9 mouse cellular contexts compared by ENCODE assay signal in the genomic region with DNA sequence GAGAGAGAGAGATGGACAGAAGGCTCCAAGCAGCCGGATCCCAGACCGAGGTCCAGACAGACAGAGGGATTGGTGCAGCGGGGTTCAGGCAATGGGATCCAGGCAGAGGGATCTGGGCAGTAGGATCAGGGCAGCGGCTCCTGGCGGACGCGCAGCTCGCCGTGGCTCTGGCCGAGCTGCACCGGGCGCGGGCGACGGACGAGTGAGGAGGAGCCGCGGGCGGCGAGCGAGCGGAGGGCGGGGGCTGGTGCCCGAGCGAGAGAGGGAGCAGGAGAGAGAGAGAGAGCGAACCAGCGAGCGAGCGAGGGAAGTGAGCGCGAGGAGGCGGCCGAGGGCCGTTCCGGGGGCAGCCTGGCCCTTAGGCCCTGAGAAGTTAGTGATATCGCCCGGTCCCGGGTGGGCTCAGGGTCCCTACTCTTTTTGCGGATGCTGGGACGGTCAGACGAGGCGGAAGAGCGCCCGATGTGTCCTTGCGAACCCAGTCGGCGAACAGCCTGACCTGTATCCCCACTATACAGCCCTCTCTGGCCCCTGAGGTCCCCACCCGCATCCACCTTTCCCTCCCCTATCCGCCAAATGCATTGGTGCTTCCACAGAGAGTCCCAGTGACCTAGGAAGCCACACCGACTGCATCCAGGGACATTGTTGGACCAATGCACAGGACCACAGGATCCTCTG. TPM values are rescaled to one million over a fixed set of nuclear protein-coding genes. Genes with fewer than 3 reads are reported as not detected.
A peak's percentile ranks its signal among the peaks of the same experiment; 100 is the strongest.
DNase-seq lines count a peak whose midpoint lies in the region; ATAC-seq and TF ChIP-seq lines count a peak whose summit lies in the region.
"Had no signal": no experiment of that assay in that cellular context is flagged by ENCODE, and none has a peak within 500 bp of the region (broad histone marks: within the 10 kb centered on the region; RNA-seq: fewer than 3 reads in every experiment).

Sez6l (minus strand) TSS at position 193 of the 678 bp plus-strand sequence.

- peak within 1 kb of the TSS; percentile 56 for H3K4me3 ChIP-seq in embryonic facial prominence, embryonic 10.5 days
- H3K4me3 ChIP-seq in midbrain, embryonic 11.5 days (ENCODE audit: low read depth, low read length) = peak within 1 kb of the TSS; percentile 48
- peak within 1 kb of the TSS; percentile 28 for H3K4me3 ChIP-seq in stomach, postnatal 0 days (ENCODE audit: low read depth, low read length)

- peaks cover 91% of the 10 kb centered on the region for H3K27me3 ChIP-seq in embryonic facial prominence, embryonic 10.5 days (replicated peaks; ENCODE audit: low read depth, poor library complexity, severe bottlenecking)
- H3K27me3 ChIP-seq in midbrain, embryonic 11.5 days (ENCODE audit: control insufficient read depth, insufficient read depth, low read length) = peaks cover 32% of the 10 kb centered on the region
- H3K27me3 ChIP-seq in stomach, postnatal 0 days (ENCODE audit: control insufficient read depth, insufficient read depth, low read length) = peaks cover 7% of the 10 kb centered on the region; the same call in 1 of the 2 replicates

- TF ChIP-seq EP300 in stomach, postnatal 0 days (optimal IDR thresholded peaks at IDR 0.05) = no peak

- peak within 1 kb of the TSS; percentile 65 for H3K9ac ChIP-seq in midbrain, embryonic 11.5 days (ENCODE audit: low read length)
- no peak within 1 kb of the TSS for H3K9ac ChIP-seq in stomach, postnatal 0 days (ENCODE audit: low read length)
- H3K9ac ChIP-seq: liver, embryonic 14.5 days had no signal

- peak within 1 kb of the TSS; percentile 90 for H3K4me2 ChIP-seq in midbrain, embryonic 11.5 days
- peak within 1 kb of the TSS; percentile 50 for H3K4me2 ChIP-seq in stomach, postnatal 0 days (replicated peaks; ENCODE audit: low read depth)

- no peaks in the 10 kb centered on the region for H3K9me3 ChIP-seq in embryonic facial prominence, embryonic 10.5 days
- no peaks in the 10 kb centered on the region for H3K9me3 ChIP-seq in midbrain, embryonic 11.5 days (ENCODE audit: control insufficient read depth, low read length)
- no peaks in the 10 kb centered on the region for H3K9me3 ChIP-seq in stomach, postnatal 0 days (ENCODE audit: control insufficient read depth, low read length)

- H3K36me3 ChIP-seq in embryonic facial prominence, embryonic 10.5 days (replicated peaks) = no peaks in the 10 kb centered on the region
- no peaks in the 10 kb centered on the region for H3K36me3 ChIP-seq in midbrain, embryonic 11.5 days (ENCODE audit: control insufficient read depth, insufficient read depth, low read length)
- H3K36me3 ChIP-seq in stomach, postnatal 0 days (ENCODE audit: control insufficient read depth, insufficient read depth, low read length) = no peaks in the 10 kb centered on the region

- ATAC-seq in midbrain, embryonic 11.5 days (ENCODE audit: low FRiP score) = peak; percentile 76
- peak; percentile 50 for ATAC-seq in stomach, postnatal 0 days (ENCODE audit: low FRiP score, low TSS enrichment)

- H3K27ac ChIP-seq in embryonic facial prominence, embryonic 10.5 days (replicated peaks) = no peak within 1 kb of the TSS; the same call in 1 of the 2 replicates
- no peak within 1 kb of the TSS for H3K27ac ChIP-seq in midbrain, embryonic 11.5 days (ENCODE audit: low read depth, low read length)
- H3K27ac ChIP-seq in stomach, postnatal 0 days (replicated peaks) = no peak within 1 kb of the TSS
- H3K27ac ChIP-seq: liver, embryonic 14.5 days had no signal

- DNase-seq in ovary, postnatal 14 days (ENCODE audit: low spot score) = peak; percentile 26
- DNase-seq in ovary, adult 18-20 months (ENCODE audit: low spot score) = no peak
- DNase-seq in embryonic facial prominence, embryonic 10.5 days (ENCODE audit: low spot score) = peak; percentile 77
- DNase-seq in heart, postnatal 14 days = peak; percentile 36 to 39
- DNase-seq in left cerebral cortex, adult 18-20 months (ENCODE audit: low spot score in 2 of 2) = peak; percentile 80 to 88
- DNase-seq in midbrain, embryonic 11.5 days (ENCODE audit: low spot score, missing footprints) = peak; percentile 95
- peak; percentile 42 for DNase-seq in stomach, postnatal 0 days (ENCODE audit: low spot score)
- no peak for DNase-seq in spleen, postnatal 4 days (ENCODE audit: low spot score in 2 of 2)

- H3K4me1 ChIP-seq in embryonic facial prominence, embryonic 10.5 days = peaks cover 28% of the 10 kb centered on the region
- H3K4me1 ChIP-seq in midbrain, embryonic 11.5 days (ENCODE audit: control insufficient read depth, insufficient read depth, low read length) = peaks cover 24% of the 10 kb centered on the region
- H3K4me1 ChIP-seq in stomach, postnatal 0 days (replicated peaks; ENCODE audit: control insufficient read depth, insufficient read depth) = no peaks in the 10 kb centered on the region

- TF ChIP-seq CTCF in stomach, postnatal 0 days (IDR thresholded peaks at IDR 0.05; ENCODE audit: low read depth) = no peak; the same call in none of the 2 replicates

- WGBS in embryonic facial prominence, embryonic 10.5 days = 2% methylated on average over 49 of the region's 50 CpGs
- WGBS in midbrain, embryonic 11.5 days = 0% methylated on average over 49 of the region's 50 CpGs
- 1% methylated on average over 41 of the region's 50 CpGs for WGBS in stomach, postnatal 0 days

- intact Hi-C loops in heart, postnatal 14 days (cut with DNase I) = no loop called here

RNA-seq across cellular contexts. Expression of gene Sez6l, which starts in this region (rescaled TPM):
- 0.63 and 0.75 TPM in 2 replicates for polyA plus RNA-seq in embryonic facial prominence, embryonic 10.5 days (2016; fragmentation: Nextera tagmentation; extraction: Ambion mirVana)
- total RNA-seq in heart, postnatal 14 days (2021) = under 1 TPM; 0.36 to 0.41 TPM
- total RNA-seq in left cerebral cortex, adult 18-20 months (2021) = 100 to 1,000 TPM; 141 to 148 TPM
- polyA plus RNA-seq in midbrain, embryonic 11.5 days (2014; fragmentation: Nextera tagmentation; extraction: Ambion mirVana) = 2.6 TPM in 2 replicates
- 0.42 and 0.47 TPM in 2 replicates for polyA plus RNA-seq in stomach, postnatal 0 days (2015; fragmentation: Nextera tagmentation; extraction: Ambion mirVana)

Comparison
In these comparisons a context has a peak if more than half of its experiments do, and no peak if none do; other contexts are left out.
1. RNA of gene Sez6l (total RNA-seq): 141 to 148 TPM in left cerebral cortex, adult 18-20 months; 0.36 to 0.41 TPM in heart, postnatal 14 days; every median in the first group is over 100 times any median in the second.
2. DNase-seq: peak in ovary, postnatal 14 days (single experiment), left cerebral cortex, adult 18-20 months (2 of 2) and midbrain, embryonic 11.5 days (single experiment); none in ovary, adult 18-20 months (single experiment) and spleen, postnatal 4 days (0 of 2).
3. Peak in DNase-seq and H3K4me3 ChIP-seq in embryonic facial prominence, embryonic 10.5 days; RNA of the gene not detected or under 1 TPM.
4. Peak in DNase-seq in heart, postnatal 14 days; RNA of the gene not detected or under 1 TPM.
5. Peak in DNase-seq, ATAC-seq, H3K4me3 ChIP-seq and H3K4me2 ChIP-seq in stomach, postnatal 0 days; RNA of the gene not detected or under 1 TPM.
6. Peak in every context shown above with its lines, with median percentiles within 50 percentile points of each other: H3K4me3 ChIP-seq.